Mouse (Mus musculus) central nervous system, embryonic 18 days (tissue): ENCODE results near the gene Ttc7. TPM values are rescaled to one million over a fixed set of nuclear protein-coding genes. Genes with fewer than 3 reads are reported as not detected.

Experiments
- polyA plus RNA-seq: library from polyadenylated mRNA; depleted of rRNA; stranded (reverse); fragments of >200 nt; gene quantifications from 2 replicates; pipeline ENCODE4 v1.2.3, GENCODE M21; 2012; rRNA removed

Ttc7 gene
- 7.0 and 7.1 TPM in 2 replicates for polyA plus RNA-seq

GRCm38 (mm10) chr17:87282706-87283053 lies at the start of gene Ttc7:
Ttc7 (plus strand) TSS chr17:87282886.

GRCm38 (mm10) chr17:87265792-87266186 lies 16.9 kb upstream of the Ttc7 start, which contains the start of gene Mcfd2:
Mcfd2 (minus strand) TSS chr17:87265935.

GRCm38 (mm10) chr17:87427511-87427910 lies 144.8 kb downstream of the Ttc7 start, which contains the start of gene Stpg4:
Stpg4 (minus strand) TSS chr17:87427741.

Other genes starting within 250 kb of the Ttc7 start
- 22.2 and 22.4 TPM in 2 replicates for gene Socs5, start 175.2 kb upstream of the Ttc7 start, polyA plus RNA-seq
- 41.2 and 43.1 TPM in 2 replicates for gene Mcfd2, start 17.0 kb upstream of the Ttc7 start, polyA plus RNA-seq
- gene Stpg4, start 144.9 kb downstream of the Ttc7 start, polyA plus RNA-seq = 0.17 and 0.21 TPM in 2 replicates
- gene Calm2, start 164.0 kb downstream of the Ttc7 start, polyA plus RNA-seq = 1,700 and 1,803 TPM in 2 replicates